Mouse (Mus musculus) lung, postnatal 36 days (tissue): ENCODE measurements around the gene Pcif1.

Source experiments
- DNase-seq: peaks from one replicate; pipeline ENCODE4 v3.0.0; 2022; ENCODE audit warnings: mixed read lengths

Gene Pcif1

GRCm38 (mm10) chr2:164895885-164896284, 16.8 kb downstream of the Pcif1 start:
- DNase-seq, result no peak

- peak; percentile 37 for DNase-seq
Measured at GRCm38 (mm10) chr2:164898008-164898407, 18.9 kb downstream of the Pcif1 start.

GRCm38 (mm10) chr2:164899034-164899433, 19.9 kb downstream of the Pcif1 start:
- DNase-seq, result no peak

- DNase-seq, result no peak
Measured at GRCm38 (mm10) chr2:164899723-164900459, 20.8 kb downstream of the Pcif1 start.

GRCm38 (mm10) chr2:164901380-164901779, 22.3 kb downstream of the Pcif1 start:
- DNase-seq, result no peak

GRCm38 (mm10) chr2:164903496-164903895, 24.4 kb downstream of the Pcif1 start:
- no peak for DNase-seq

DNA sequence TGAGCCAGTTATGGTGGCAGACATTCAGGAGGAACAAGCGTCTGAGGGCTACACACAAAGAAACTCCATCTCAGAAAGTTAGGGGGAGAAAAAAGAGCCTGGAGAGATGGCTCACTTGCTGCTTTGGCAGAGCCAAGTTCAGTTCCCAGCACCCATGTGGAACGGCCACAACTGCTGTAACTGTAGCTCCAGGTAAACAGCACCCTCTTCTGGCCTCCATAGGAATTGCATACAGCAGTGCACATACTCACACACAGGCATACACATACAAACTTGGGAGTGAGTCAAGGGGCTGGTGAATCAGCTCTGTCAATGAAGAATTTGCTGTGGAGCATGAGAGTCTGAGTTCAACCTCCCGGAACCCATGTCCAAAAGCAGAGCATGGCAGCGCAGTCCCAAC, 27.0 kb downstream of the Pcif1 start:
- DNase-seq, result no peak

- no peak for DNase-seq
Measured at GRCm38 (mm10) chr2:164907511-164907910, 28.4 kb downstream of the Pcif1 start.

GRCm38 (mm10) chr2:164908011-164908410, 28.9 kb downstream of the Pcif1 start:
- DNase-seq, result no peak

DNA sequence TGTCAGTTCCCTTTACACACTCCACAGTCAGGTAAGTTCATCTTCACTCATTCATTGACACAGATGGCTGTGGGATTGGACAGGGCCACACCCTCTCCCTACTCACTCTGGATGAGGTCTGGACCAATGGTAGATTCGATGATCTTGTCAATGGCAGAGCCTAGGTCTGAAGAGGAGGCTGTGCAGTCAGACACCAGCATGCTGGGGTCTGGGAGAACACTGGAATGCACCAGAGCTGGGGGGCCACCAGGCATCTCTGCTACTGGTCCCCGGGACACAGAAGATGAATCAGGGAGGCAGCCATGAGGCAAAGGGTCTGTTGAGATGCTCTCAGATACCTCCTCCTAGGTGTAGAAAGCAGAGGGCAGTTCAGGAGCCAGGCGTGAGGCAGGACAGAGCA, 30.0 kb downstream of the Pcif1 start:
- no peak for DNase-seq

DNA sequence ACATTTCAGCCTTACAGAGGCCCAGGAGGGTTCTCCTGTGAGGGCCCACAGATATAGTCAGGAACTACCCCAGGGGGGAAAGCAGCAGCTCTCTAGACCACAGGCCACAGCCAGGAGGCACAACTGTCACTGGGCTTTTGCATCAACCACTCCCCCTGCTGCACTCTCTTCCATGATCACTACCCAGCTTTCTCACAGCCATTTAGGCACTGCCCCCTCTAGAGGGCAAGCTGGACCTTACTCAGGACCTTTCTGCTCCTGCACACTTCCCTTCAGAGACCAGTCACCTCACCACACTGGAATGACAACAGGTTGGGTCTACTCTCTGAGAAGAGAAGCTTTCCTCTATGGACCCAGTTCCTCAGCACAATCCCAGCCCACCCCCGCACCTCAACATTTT, 30.4 kb downstream of the Pcif1 start:
- peak; percentile 77 for DNase-seq

DNA sequence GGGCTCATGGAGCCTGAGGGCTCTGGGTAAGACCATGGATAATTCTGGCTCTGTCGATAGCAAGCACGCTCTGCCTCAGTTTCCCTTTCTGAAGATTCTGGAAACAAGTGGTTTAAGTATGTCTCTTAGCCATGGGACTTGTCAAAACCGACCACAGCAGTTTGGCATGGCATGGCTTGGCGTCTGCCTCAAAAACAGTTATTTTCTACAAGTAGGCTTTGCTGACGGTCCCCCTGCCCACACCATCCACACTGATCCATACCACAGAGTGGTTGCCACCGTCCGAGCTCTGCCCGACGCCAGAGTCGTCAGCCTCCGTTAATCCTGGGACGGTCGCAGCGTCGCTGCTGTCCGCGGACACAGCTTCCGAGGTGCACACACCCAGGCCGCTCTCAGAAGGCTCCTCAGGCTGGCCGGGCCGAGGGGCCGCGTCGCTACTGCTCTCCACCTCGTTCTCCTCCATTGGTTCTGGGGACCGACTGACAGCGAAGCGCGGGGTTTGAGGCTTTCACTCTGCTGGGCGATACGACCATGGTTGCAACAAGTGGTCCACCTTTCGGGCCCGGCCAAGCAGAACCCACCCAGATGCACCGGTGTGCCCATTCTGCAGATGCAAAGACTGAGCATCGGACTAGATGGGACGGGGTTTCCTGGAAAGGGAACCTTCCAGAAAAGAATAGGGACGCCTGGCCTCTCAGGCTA, 31.4 kb downstream of the Pcif1 start:
- DNase-seq, result no peak

DNA sequence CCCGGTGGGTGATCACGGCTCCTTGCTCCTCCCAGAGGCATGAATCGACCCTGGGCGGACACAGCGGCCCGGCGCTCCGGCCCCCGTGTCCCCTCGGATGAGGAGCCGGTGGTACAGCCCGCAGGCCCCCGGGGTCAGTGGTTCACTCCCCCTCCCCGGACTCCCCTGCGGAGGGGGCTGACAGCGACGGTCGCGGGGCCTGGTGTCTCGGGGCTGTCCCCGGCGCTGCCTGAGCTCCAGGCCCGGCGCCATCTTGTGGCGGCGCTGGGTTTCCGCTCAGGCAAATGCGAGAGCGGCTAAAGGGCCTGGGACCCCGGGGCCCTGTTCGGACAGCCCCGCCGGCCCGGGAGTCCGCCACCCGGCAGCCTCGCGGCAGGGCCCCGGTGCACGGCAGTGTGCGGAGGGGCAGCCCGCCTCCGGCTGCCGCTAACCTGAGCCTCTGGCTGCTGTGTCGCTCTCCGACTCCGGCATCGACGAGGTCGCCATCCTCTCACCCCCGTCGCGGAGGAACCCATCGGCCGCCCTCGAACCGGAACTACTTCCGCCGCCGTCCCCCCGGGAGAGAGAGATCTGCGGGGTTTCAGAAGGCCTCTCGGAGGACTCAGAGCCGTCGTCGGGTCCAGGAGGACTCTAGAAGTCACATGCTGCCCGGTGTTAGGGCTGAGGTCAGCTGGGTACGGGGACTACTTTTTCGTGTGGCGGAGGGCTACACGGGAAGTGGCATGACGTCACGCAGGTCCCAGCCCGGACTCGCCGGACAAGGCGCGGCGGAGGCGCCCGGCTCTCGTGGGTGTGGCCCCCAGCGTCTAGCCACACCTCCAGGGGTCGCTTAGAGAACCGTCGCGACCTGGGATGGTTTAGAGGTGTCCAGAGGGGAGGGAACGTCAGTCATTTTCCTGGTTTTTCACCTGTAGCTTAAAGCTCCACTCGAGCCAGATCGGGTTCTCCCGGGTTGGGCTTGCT, 32.3 kb downstream of the Pcif1 start, which contains the start of gene Zfp335:
Zfp335 (minus strand) TSS at position 672 of the 963 bp plus-strand sequence.
- DNase-seq, result peak; percentile 94

- DNase-seq, result peak; percentile 44
Measured at GRCm38 (mm10) chr2:164912151-164912550, 33.0 kb downstream of the Pcif1 start.

DNA sequence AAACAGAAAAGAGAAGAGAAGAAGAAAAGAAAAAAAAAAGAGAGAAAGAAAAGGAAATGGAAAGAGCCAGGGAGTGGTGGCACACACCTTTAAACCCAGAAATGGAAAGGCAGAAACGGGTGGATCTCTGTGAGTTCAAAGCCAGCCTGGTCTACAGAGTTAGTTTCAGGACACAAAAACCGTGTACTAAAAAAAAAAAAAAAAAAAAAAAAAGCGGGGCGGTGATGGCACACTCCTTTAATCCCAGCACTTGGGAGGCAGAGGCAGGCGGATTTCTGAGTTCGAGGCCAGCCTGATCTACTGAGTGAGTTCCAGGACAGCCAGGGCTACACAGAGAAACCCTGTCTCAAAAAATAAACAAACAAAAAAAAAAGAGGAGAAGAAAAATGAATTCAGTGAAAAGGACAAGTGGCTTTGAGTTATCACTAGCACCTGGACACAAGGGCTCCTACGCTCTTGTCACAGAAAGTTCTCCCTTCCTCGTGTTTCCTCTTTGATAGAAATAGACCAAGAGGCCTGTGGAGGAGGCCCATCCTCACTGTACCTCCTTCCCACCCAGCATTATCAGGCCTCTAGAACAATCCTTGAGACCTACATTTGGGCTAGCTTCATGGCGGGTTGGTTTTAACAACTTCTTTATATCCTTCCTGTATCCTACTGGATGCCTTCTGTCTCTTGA, 33.8 kb downstream of the Pcif1 start:
- DNase-seq, result no peak

GRCm38 (mm10) chr2:164913428-164913786, 34.3 kb downstream of the Pcif1 start:
- DNase-seq, result peak; percentile 87

DNA sequence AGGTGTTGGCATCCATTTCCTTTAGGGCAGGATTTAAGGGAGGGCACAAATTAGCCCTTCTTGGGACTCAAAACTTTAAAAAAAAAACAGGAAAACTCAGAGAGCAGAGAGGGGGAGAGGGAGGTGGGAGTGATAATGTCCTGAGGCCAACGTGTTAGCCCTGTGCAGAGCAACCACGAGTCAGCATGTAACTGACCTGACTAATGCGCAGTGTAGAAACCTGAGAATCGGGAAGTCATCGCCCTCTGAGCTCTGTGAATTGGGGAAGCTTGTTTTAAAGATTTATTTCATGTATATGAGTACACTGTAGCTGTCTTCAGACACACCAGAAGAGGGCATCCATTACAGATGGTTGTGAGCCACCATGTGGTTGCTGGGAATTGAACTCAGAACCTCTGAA, 37.7 kb downstream of the Pcif1 start:
- peak; percentile 23 for DNase-seq

GRCm38 (mm10) chr2:164917371-164917770, 38.3 kb downstream of the Pcif1 start:
- DNase-seq, result no peak

DNA sequence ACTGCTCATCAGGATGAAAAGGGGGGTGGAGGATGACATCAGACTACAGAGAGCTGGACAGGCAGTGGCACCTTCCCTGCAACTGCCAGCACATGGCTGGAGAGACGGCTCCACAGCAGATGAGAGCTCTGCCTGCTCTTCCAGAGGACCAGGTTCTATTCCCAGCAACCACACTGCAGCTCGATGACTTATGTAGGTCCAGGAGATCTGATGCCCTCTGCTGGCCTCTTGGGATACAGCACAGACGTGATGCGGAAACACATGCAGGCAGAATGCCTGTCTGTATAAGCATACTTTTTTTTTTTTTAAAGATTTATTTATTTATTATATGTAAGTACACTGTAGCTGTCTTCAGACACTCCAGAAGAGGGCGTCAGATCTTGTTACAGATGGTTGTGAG, 39.2 kb downstream of the Pcif1 start:
- DNase-seq, result peak; percentile 56

DNA sequence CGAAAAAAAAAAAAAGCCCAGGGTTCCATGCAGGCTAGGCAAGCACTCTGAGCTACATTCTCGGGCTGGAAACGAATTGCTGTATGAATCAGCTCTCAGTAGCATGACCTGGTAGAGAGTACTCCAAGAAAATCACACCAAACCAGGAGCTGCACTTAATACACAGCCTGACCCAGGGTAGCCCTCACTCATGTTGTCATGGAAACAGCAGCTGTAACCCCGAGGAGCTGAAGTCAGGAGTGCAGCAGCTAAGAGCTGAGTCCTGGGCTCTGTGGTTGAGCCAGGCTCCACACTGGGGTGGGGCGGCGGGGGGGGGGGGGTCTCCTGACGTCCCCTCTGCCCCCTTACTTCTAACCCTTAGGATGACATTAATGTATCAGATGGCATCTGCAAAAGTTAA, 42.9 kb downstream of the Pcif1 start:
- no peak for DNase-seq

GRCm38 (mm10) chr2:164923291-164923690, 44.2 kb downstream of the Pcif1 start:
- no peak for DNase-seq

GRCm38 (mm10) chr2:164924100-164924857, 45.2 kb downstream of the Pcif1 start:
- DNase-seq, result peak; percentile 97
